In the genomic region with DNA sequence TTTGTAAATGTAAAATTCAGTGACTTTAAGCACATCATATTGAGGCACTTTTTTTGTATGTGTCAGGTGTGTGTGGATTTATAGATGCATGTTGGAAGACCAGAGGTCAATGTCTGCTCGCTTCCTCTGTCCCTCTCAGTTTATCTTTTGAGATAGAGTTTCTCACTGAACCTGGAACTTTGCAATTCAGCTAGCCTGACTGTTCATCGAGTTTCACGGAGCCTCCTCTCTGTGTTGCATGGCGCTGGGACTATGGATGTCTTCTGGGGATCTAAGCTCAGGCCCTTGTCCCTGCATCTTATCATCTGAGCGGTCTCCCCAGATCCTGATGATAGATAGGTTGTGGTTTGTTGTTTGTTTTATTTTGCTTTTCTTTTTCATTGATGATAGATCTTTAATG, we compare ENCODE assay signal across 22 mouse cellular contexts. TPM values are rescaled to one million over a fixed set of nuclear protein-coding genes. Genes with fewer than 3 reads are reported as not detected.
DNase-seq lines count a peak whose midpoint lies in the region; ATAC-seq and TF ChIP-seq lines count a peak whose summit lies in the region.
"Had no signal": no experiment of that assay in that cellular context is flagged by ENCODE, and none has a peak within 500 bp of the region (broad histone marks: within the 10 kb centered on the region; RNA-seq: fewer than 3 reads in every experiment).

No protein-coding gene starts in this region.

- no peaks in the 10 kb centered on the region for H3K36me3 ChIP-seq in intestine, embryonic 15.5 days
- H3K36me3 ChIP-seq in intestine, embryonic 16.5 days (ENCODE audit: control insufficient read depth, insufficient read depth, low read length): no peaks in the 10 kb centered on the region
- no peaks in the 10 kb centered on the region for H3K36me3 ChIP-seq in kidney, adult 2 months (ENCODE audit: control insufficient read depth, insufficient read depth, low read length)
- H3K36me3 ChIP-seq: embryonic facial prominence, embryonic 13.5 days; embryonic facial prominence, embryonic 15.5 days; forebrain, embryonic 10.5 days; forebrain, embryonic 12.5 days had no signal

- 57% methylated on average over 5 of the region's 5 CpGs for WGBS in intestine, embryonic 15.5 days
- 63% methylated on average over 5 of the region's 5 CpGs for WGBS in intestine, embryonic 16.5 days
- 80% methylated on average over 5 of the region's 5 CpGs for WGBS in kidney, adult 2 months

- no peak overlapping the region for H3K4me2 ChIP-seq in intestine, embryonic 15.5 days (replicated peaks)
- no peak overlapping the region for H3K4me2 ChIP-seq in intestine, embryonic 16.5 days (ENCODE audit: low read depth, low read length)
- H3K4me2 ChIP-seq: embryonic facial prominence, embryonic 13.5 days; embryonic facial prominence, embryonic 15.5 days; forebrain, embryonic 12.5 days had no signal

- H3K4me1 ChIP-seq in intestine, embryonic 15.5 days (replicated peaks): no peaks in the 10 kb centered on the region
- no peaks in the 10 kb centered on the region for H3K4me1 ChIP-seq in intestine, embryonic 16.5 days (ENCODE audit: control insufficient read depth, insufficient read depth, low read length)
- no peaks in the 10 kb centered on the region for H3K4me1 ChIP-seq in kidney, adult 2 months (ENCODE audit: control insufficient read depth, insufficient read depth, low read length)
- H3K4me1 ChIP-seq: embryonic facial prominence, embryonic 13.5 days; embryonic facial prominence, embryonic 15.5 days; forebrain, embryonic 10.5 days had no signal

- peak; percentile 53 for ATAC-seq in intestine, embryonic 15.5 days
- peak; percentile 58 for ATAC-seq in intestine, embryonic 16.5 days
- ATAC-seq: forebrain, embryonic 14.5 days had no signal

- TF ChIP-seq POLR2A in kidney, adult 2 months (IDR thresholded peaks at IDR 0.05; ENCODE audit: low read depth, low read length): no peak

- H3K27me3 ChIP-seq in intestine, embryonic 15.5 days (replicated peaks): no peaks in the 10 kb centered on the region
- no peaks in the 10 kb centered on the region for H3K27me3 ChIP-seq in intestine, embryonic 16.5 days (replicated peaks; ENCODE audit: control insufficient read depth, insufficient read depth, low read length)
- no peaks in the 10 kb centered on the region for H3K27me3 ChIP-seq in kidney, adult 2 months (replicated peaks; ENCODE audit: control insufficient read depth, insufficient read depth, low read length)
- H3K27me3 ChIP-seq: embryonic facial prominence, embryonic 13.5 days; embryonic facial prominence, embryonic 15.5 days; forebrain, embryonic 12.5 days had no signal

- H3K9ac ChIP-seq in intestine, embryonic 15.5 days: no peak overlapping the region
- no peak overlapping the region for H3K9ac ChIP-seq in intestine, embryonic 16.5 days (ENCODE audit: low read depth, low read length)
- H3K9ac ChIP-seq: embryonic facial prominence, embryonic 13.5 days; embryonic facial prominence, embryonic 15.5 days; forebrain, embryonic 12.5 days had no signal

- H3K9me3 ChIP-seq in intestine, embryonic 15.5 days: no peaks in the 10 kb centered on the region
- H3K9me3 ChIP-seq in intestine, embryonic 16.5 days (ENCODE audit: control insufficient read depth, low read length): no peaks in the 10 kb centered on the region
- H3K9me3 ChIP-seq: embryonic facial prominence, embryonic 13.5 days; embryonic facial prominence, embryonic 15.5 days; forebrain, embryonic 10.5 days; forebrain, embryonic 12.5 days had no signal

- H3K4me3 ChIP-seq in layer of hippocampus, adult 2 months: no peak overlapping the region
- H3K4me3 ChIP-seq in intestine, embryonic 15.5 days (replicated peaks): no peak overlapping the region
- H3K4me3 ChIP-seq in intestine, embryonic 16.5 days (ENCODE audit: low read length): no peak overlapping the region
- H3K4me3 ChIP-seq in kidney, adult 2 months (ENCODE audit: insufficient read depth, low read depth, low read length): no peak overlapping the region
- H3K4me3 ChIP-seq: embryonic facial prominence, embryonic 13.5 days; embryonic facial prominence, embryonic 15.5 days; erythroblast, embryonic 14.5 days; forebrain, embryonic 10.5 days; forebrain, embryonic 12.5 days had no signal

- DNase-seq in layer of hippocampus, adult 2 months (ENCODE audit: low spot score in 2 of 2): no peak
- no peak for DNase-seq in layer of hippocampus, adult 18-20 months (ENCODE audit: low spot score in 2 of 2)
- no peak for DNase-seq in kidney, adult 2 months
- no peak for DNase-seq in right cerebral cortex, postnatal 4 days
- DNase-seq: adrenal gland, adult 2 months; adrenal gland, postnatal 10 days; adrenal gland, postnatal 25 days; cerebellum, adult 11 months; cerebellum, adult 18-20 months; cerebellum, adult 8-10 months; cerebellum, adult 9-11 months; cerebellum, postnatal 14 days; cerebellum, postnatal 36 days; embryo, embryonic 11 days had no signal

- TF ChIP-seq CTCF in layer of hippocampus, adult 2 months (conservative IDR thresholded peaks at IDR 0.05): no peak
- TF ChIP-seq CTCF in kidney, adult 2 months (conservative IDR thresholded peaks at IDR 0.05; ENCODE audit: insufficient read depth, insufficient read length, low read depth, low read length): no peak

- H3K27ac ChIP-seq in layer of hippocampus, adult 2 months: 0 out of 2 replicates have a peak overlapping the region, but pooled peaks have one; percentile 0
- no peak overlapping the region for H3K27ac ChIP-seq in intestine, embryonic 15.5 days
- no peak overlapping the region for H3K27ac ChIP-seq in intestine, embryonic 16.5 days (ENCODE audit: low read length)
- H3K27ac ChIP-seq in kidney, adult 2 months (ENCODE audit: insufficient read depth, low read depth, low read length): no peak overlapping the region
- H3K27ac ChIP-seq: embryonic facial prominence, embryonic 13.5 days; embryonic facial prominence, embryonic 15.5 days; forebrain, embryonic 10.5 days; forebrain, embryonic 12.5 days had no signal

RNA-seq across cellular contexts. Expression of gene Lrrc8b, which starts 45.0 kb away (rescaled TPM):
- total RNA-seq in layer of hippocampus, adult 2 months (2021): 10 to 100 TPM; 61.6 TPM
- 10 to 100 TPM; 56.7 to 57.8 TPM for total RNA-seq in layer of hippocampus, adult 18-20 months (2021)
- 5.8 and 6.3 TPM in 2 replicates for polyA plus RNA-seq in intestine, embryonic 15.5 days (2015; fragmentation: Nextera tagmentation; extraction: Ambion mirVana)
- 3.1 and 3.7 TPM in 2 replicates for polyA plus RNA-seq in intestine, embryonic 16.5 days (2015; fragmentation: Nextera tagmentation; extraction: Ambion mirVana)
- 17.9 and 20.7 TPM in 2 replicates for polyA plus RNA-seq in kidney, adult 2 months (2012; rRNA removed)

RNA-seq across cellular contexts. Expression of gene Lrrc8c, which starts 58.6 kb away (rescaled TPM):
- total RNA-seq in layer of hippocampus, adult 2 months (2021): 10 to 100 TPM; 29.8 to 30.7 TPM
- total RNA-seq in layer of hippocampus, adult 18-20 months (2021): 10 to 100 TPM; 29.8 to 35.1 TPM
- polyA plus RNA-seq in intestine, embryonic 15.5 days (2015; fragmentation: Nextera tagmentation; extraction: Ambion mirVana): 15.0 and 16.2 TPM in 2 replicates
- polyA plus RNA-seq in intestine, embryonic 16.5 days (2015; fragmentation: Nextera tagmentation; extraction: Ambion mirVana): 12.0 and 12.4 TPM in 2 replicates
- polyA plus RNA-seq in kidney, adult 2 months (2012; rRNA removed): 13.0 and 13.6 TPM in 2 replicates
